Mouse (Mus musculus) E14TG2a.4 (cell line): ENCODE data around the gene Pmpcb.

Source experiments
- CTCF ChIP-seq: conservative IDR thresholded peaks from 2 replicates; pipeline ENCODE4 v1.5.1; 2014; ENCODE audit warnings: low read length
- NANOG ChIP-seq: IDR thresholded peaks from 2 replicates; pipeline ENCODE4 v1.6.1; 2014; ENCODE audit warnings: borderline replicate concordance, low read length, mixed read lengths
- POU5F1 ChIP-seq: IDR thresholded peaks from 2 replicates; pipeline ENCODE4 v1.6.1; 2014; ENCODE audit warnings: low read length, borderline replicate concordance

- no peak for TF ChIP-seq CTCF
- TF ChIP-seq NANOG: no peak
- no peak for TF ChIP-seq POU5F1
Observed at GRCm38 (mm10) chr5:21702009-21702364, 35.0 kb upstream of the Pmpcb start.
